Mouse (Mus musculus): ENCODE data around the gene Cyp17a1. TPM values are rescaled to one million over a fixed set of nuclear protein-coding genes. Genes with fewer than 3 reads are reported as not detected.

Cyp17a1 gene
- 0.23 TPM in 1 of 2 replicates, not detected in the other for polyA plus RNA-seq (2014; fragmentation: Nextera tagmentation; extraction: Ambion mirVana)

- Histone ChIP-seq H3K4me2 (ENCODE audit: low read length) (no peak within 1 kb of the TSS), H3K36me3 (ENCODE audit: control insufficient read depth, insufficient read depth, low read length) (no peaks in the 10 kb centered on the region), H3K9ac (ENCODE audit: low read length) (no peak within 1 kb of the TSS), H3K4me3 (ENCODE audit: low read depth, low read length) (no peak within 1 kb of the TSS), H3K27me3 (replicated peaks; ENCODE audit: control insufficient read depth, insufficient read depth, low read length) (no peaks in the 10 kb centered on the region), H3K4me1 (replicated peaks; ENCODE audit: control insufficient read depth, insufficient read depth, low read length) (no peaks in the 10 kb centered on the region), H3K27ac (ENCODE audit: low read depth) (no peak within 1 kb of the TSS), H3K9me3 (ENCODE audit: control insufficient read depth, low read length) (no peaks in the 10 kb centered on the region)
- DNase-seq (ENCODE audit: low spot score) (no peak), ATAC-seq (replicated peaks; ENCODE audit: low FRiP score, low TSS enrichment, low read depth) (no peak)
- WGBS: 45% methylated on average over 5 of the region's 5 CpGs
Measured at GRCm38 (mm10) chr19:46672766-46673418, at the start of gene Cyp17a1. Cyp17a1 (minus strand) TSS chr19:46673172.

DNA sequence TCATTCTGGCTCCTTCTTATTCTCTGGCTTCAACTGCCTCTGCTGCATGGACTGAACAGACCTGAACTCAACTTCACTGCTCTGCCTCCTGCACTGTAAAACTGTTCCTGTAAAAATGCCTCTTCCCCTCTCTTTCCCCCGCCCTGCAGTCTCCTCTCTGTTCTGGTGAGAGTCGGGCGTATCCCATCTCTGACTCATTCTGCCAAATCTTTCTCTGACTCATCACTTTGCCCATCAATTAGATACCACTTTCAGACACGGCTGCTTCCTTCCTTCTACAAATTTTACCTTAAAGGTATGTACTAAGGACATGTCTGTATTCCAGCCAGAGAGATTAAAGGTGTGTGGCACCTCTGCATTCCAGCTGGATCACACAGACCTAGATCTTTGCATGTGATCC lies 45.2 kb upstream of the Cyp17a1 start:
- H3K4me3 ChIP-seq (ENCODE audit: low read depth, low read length): no peak overlapping the region
- H3K27me3 ChIP-seq (replicated peaks; ENCODE audit: control insufficient read depth, insufficient read depth, low read length): no peaks in the 10 kb centered on the region
- H3K36me3 ChIP-seq (ENCODE audit: control insufficient read depth, insufficient read depth, low read length): peaks cover 17% of the 10 kb centered on the region; the same call in 1 of the 2 replicates
- H3K9me3 ChIP-seq (ENCODE audit: control insufficient read depth, low read length): no peaks in the 10 kb centered on the region
- no peak overlapping the region for H3K4me2 ChIP-seq (ENCODE audit: low read length)
- H3K9ac ChIP-seq (ENCODE audit: low read length): no peak overlapping the region
- ATAC-seq (replicated peaks; ENCODE audit: low FRiP score, low TSS enrichment, low read depth) (no peak), DNase-seq (ENCODE audit: low spot score) (no peak)
- no peak overlapping the region for H3K27ac ChIP-seq (ENCODE audit: low read depth)
- no peaks in the 10 kb centered on the region for H3K4me1 ChIP-seq (replicated peaks; ENCODE audit: control insufficient read depth, insufficient read depth, low read length)
- WGBS: 88% methylated on average over 4 of the region's 4 CpGs

GRCm38 (mm10) chr19:46715016-46715415 lies 42.0 kb upstream of the Cyp17a1 start:
- Histone ChIP-seq H3K4me3 (ENCODE audit: low read depth, low read length) (no peak overlapping the region), H3K9ac (ENCODE audit: low read length) (no peak overlapping the region), H3K27me3 (replicated peaks; ENCODE audit: control insufficient read depth, insufficient read depth, low read length) (no peaks in the 10 kb centered on the region), H3K9me3 (ENCODE audit: control insufficient read depth, low read length) (no peaks in the 10 kb centered on the region), H3K36me3 (ENCODE audit: control insufficient read depth, insufficient read depth, low read length) (peaks cover 6% of the 10 kb centered on the region; the same call in 1 of the 2 replicates), H3K27ac (ENCODE audit: low read depth) (no peak overlapping the region), H3K4me1 (replicated peaks; ENCODE audit: control insufficient read depth, insufficient read depth, low read length) (no peaks in the 10 kb centered on the region), H3K4me2 (ENCODE audit: low read length) (no peak overlapping the region)
- 92% methylated on average over 8 of the region's 8 CpGs for whole genome bisulfite sequencing
- ATAC-seq (replicated peaks; ENCODE audit: low FRiP score, low TSS enrichment, low read depth) (no peak), DNase-seq (ENCODE audit: low spot score) (no peak)

- H3K27ac ChIP-seq (ENCODE audit: low read depth): no peak overlapping the region
- H3K4me3 ChIP-seq (ENCODE audit: low read depth, low read length): no peak overlapping the region
- no peaks in the 10 kb centered on the region for H3K9me3 ChIP-seq (ENCODE audit: control insufficient read depth, low read length)
- H3K36me3 ChIP-seq (ENCODE audit: control insufficient read depth, insufficient read depth, low read length): 0 out of 2 replicates have a peak, but pooled peaks cover 2% of the 10 kb centered on the region
- H3K27me3 ChIP-seq (replicated peaks; ENCODE audit: control insufficient read depth, insufficient read depth, low read length): no peaks in the 10 kb centered on the region
- no peak for ATAC-seq (replicated peaks; ENCODE audit: low FRiP score, low TSS enrichment, low read depth)
- 80% methylated on average over 8 of the region's 8 CpGs for WGBS
- no peak for DNase-seq (ENCODE audit: low spot score)
- H3K4me1 ChIP-seq (replicated peaks; ENCODE audit: control insufficient read depth, insufficient read depth, low read length): no peaks in the 10 kb centered on the region
- no peak overlapping the region for H3K9ac ChIP-seq (ENCODE audit: low read length)
- no peak overlapping the region for H3K4me2 ChIP-seq (ENCODE audit: low read length)
Measured at GRCm38 (mm10) chr19:46714234-46714633, 41.3 kb upstream of the Cyp17a1 start.

DNA sequence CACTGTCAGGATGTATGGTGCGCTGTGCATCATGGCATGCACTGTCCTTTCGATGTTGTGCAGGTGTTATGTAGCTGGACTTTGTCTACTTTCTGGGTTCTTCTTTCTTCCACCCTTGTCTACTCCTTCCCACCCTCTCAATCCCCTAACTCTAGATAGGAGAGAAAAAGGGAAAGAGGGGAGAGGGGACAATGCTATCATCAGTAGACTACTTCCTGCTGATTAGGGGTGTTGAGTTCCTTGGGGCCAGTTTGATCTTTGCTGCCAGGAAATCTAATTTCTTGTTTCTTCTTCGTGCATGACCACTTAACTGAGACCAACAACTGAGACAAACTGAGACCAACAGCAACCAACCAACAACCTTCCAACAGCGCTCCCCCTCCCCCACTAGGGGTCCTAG lies 37.6 kb upstream of the Cyp17a1 start:
- Histone ChIP-seq H3K9me3 (ENCODE audit: control insufficient read depth, low read length) (no peaks in the 10 kb centered on the region), H3K4me2 (ENCODE audit: low read length) (no peak overlapping the region), H3K9ac (ENCODE audit: low read length) (no peak overlapping the region), H3K36me3 (ENCODE audit: control insufficient read depth, insufficient read depth, low read length) (0 out of 2 replicates have a peak, but pooled peaks cover 2% of the 10 kb centered on the region), H3K27ac (ENCODE audit: low read depth) (no peak overlapping the region), H3K4me3 (ENCODE audit: low read depth, low read length) (no peak overlapping the region), H3K4me1 (replicated peaks; ENCODE audit: control insufficient read depth, insufficient read depth, low read length) (peaks cover 4% of the 10 kb centered on the region; the same call in 1 of the 2 replicates), H3K27me3 (replicated peaks; ENCODE audit: control insufficient read depth, insufficient read depth, low read length) (no peaks in the 10 kb centered on the region)
- no peak for ATAC-seq (replicated peaks; ENCODE audit: low FRiP score, low TSS enrichment, low read depth)
- WGBS: 90% methylated on average over 4 of the region's 4 CpGs
- DNase-seq (ENCODE audit: low spot score): no peak

DNA sequence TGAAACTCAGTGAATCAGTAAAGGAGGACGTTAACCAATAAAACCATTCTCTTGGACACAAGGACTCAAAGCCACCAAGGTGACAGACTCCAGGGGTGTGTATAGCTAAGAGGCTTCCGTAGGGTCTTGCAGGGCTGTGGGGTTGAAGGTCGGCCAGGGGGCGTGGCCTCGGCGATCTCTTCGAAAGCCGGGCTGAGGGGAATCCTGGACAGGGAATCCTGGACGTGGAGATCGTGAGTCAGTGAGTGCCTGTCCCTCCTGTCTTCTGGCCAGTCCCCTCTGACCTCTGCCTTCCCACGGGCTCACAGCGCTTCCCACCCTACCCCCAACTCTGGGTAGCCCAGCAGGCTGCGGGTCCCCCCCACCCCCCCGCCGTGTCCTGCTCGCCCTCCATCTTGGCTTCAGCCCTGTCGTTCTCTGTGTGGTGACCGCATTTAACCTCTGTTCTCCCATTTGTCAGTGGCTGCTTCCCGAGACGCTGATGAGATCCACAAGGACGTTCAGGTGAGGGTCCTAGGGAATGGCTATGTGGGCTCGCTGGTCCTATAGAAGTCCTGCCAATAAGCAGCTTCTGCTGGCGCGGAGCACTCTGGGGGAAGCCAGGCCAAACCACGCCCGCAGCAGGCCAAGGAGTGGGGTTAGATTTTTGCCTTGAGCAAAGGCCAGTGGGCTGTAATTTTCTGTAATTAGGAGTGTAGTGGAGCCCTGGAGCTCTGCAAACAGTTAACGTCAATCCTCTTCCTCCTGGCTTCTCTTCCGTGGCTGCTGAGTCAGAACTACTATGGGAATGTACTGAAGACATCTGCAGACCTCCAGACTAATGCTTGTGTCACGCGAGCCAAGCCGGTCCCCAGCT lies 34.6 kb upstream of the Cyp17a1 start, which contains the start of gene As3mt:
Gene As3mt, plus strand, starts transcription at position 163 of the 856 bp plus-strand sequence.
- WGBS: 7% methylated on average over 31 of the region's 31 CpGs
- peak within 1 kb of the TSS; percentile 53 for H3K9ac ChIP-seq (ENCODE audit: low read length)
- H3K27me3 ChIP-seq (replicated peaks; ENCODE audit: control insufficient read depth, insufficient read depth, low read length): no peaks in the 10 kb centered on the region
- H3K27ac ChIP-seq (ENCODE audit: low read depth): peak within 1 kb of the TSS; percentile 73
- H3K36me3 ChIP-seq (ENCODE audit: control insufficient read depth, insufficient read depth, low read length): no peaks in the 10 kb centered on the region
- peaks cover 4% of the 10 kb centered on the region; the same call in 1 of the 2 replicates for H3K4me1 ChIP-seq (replicated peaks; ENCODE audit: control insufficient read depth, insufficient read depth, low read length)
- peak within 1 kb of the TSS; percentile 48 for H3K4me3 ChIP-seq (ENCODE audit: low read depth, low read length)
- no peaks in the 10 kb centered on the region for H3K9me3 ChIP-seq (ENCODE audit: control insufficient read depth, low read length)
- ATAC-seq (replicated peaks; ENCODE audit: low FRiP score, low TSS enrichment, low read depth) (peak; percentile 89), DNase-seq (ENCODE audit: low spot score) (peak; percentile 86)
- H3K4me2 ChIP-seq (ENCODE audit: low read length): peak within 1 kb of the TSS; percentile 77

DNA sequence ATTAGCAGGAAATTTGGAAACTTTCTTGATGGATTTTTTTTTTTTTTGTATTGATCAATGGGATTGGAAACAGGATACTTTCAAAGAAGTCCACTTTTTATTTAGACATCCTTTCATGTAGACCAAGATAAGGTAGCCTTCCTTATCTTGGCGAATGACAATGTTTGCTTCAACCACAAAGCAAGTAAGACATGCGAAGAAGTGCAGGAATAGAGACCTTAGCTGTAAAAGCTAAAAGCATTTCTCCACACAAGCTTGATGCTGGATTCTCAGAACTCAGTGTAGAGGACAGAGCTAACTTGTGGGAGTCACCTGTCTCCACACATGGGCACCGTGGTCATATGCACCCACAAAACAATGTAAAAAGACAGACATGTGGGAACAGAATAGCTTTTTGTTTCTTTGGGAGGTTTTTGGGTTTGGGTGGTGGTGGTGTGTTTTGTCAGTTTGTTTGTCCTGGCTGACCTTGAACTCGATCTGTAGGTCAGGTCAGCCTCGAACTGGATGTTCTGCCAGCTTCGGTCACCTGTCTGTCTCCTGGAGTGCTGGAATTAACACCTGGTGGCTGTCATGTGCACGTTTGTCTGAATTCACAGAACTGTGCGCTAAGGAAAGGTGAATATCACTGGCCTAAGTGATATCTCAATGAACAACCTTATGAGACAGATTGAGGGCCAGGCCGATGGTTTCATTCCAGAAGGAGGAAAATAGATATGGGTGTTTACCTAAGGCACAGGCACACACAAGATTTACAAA lies 33.7 kb upstream of the Cyp17a1 start:
- 0 out of 2 replicates have a peak, but pooled peaks cover 4% of the 10 kb centered on the region for H3K36me3 ChIP-seq (ENCODE audit: control insufficient read depth, insufficient read depth, low read length)
- ATAC-seq (replicated peaks; ENCODE audit: low FRiP score, low TSS enrichment, low read depth): peak; percentile 58
- peak overlapping the region; percentile 48 for H3K4me3 ChIP-seq (ENCODE audit: low read depth, low read length)
- H3K4me2 ChIP-seq (ENCODE audit: low read length): peak overlapping the region; percentile 77
- no peak for DNase-seq (ENCODE audit: low spot score)
- 63% methylated on average over 9 of the region's 9 CpGs for WGBS
- H3K27me3 ChIP-seq (replicated peaks; ENCODE audit: control insufficient read depth, insufficient read depth, low read length): no peaks in the 10 kb centered on the region
- peaks cover 4% of the 10 kb centered on the region; the same call in 1 of the 2 replicates for H3K4me1 ChIP-seq (replicated peaks; ENCODE audit: control insufficient read depth, insufficient read depth, low read length)
- H3K9ac ChIP-seq (ENCODE audit: low read length): no peak overlapping the region
- H3K27ac ChIP-seq (ENCODE audit: low read depth): peak overlapping the region; percentile 9; the same call in 1 of the 2 replicates
- H3K9me3 ChIP-seq (ENCODE audit: control insufficient read depth, low read length): no peaks in the 10 kb centered on the region
